Mouse (Mus musculus) lung, postnatal 0 days (tissue): ENCODE measurements around the gene Col20a1. TPM values are rescaled to one million over a fixed set of nuclear protein-coding genes. Genes with fewer than 3 reads are reported as not detected.
A peak's percentile ranks its signal among the peaks of the same experiment; 100 is the strongest.

Source experiments
- ATAC-seq: fragments of 200-750 bp; cut with Nextera tagmentation; 2 replicates; pipeline ENCODE4 v1.8.0; 2017; ENCODE audit warnings: moderate library complexity
- DNase-seq: peaks from one replicate; pipeline ENCODE4 v3.0.0-alpha.2; 2016; ENCODE audit warnings: low spot score
- H3K27ac ChIP-seq: fragments of 300-500 bp; sonication (generic); 2 replicates; pipeline ENCODE4 v1.5.1; 2014; ENCODE audit warnings: antibody characterized with exemption, mild to moderate bottlenecking, low read length, mixed read lengths
- H3K27me3 ChIP-seq: fragments of 300-500 bp; sonication (generic); replicated peaks from 2 replicates; pipeline ENCODE4 v1.6.1; 2014; ENCODE audit warnings: low read length, mixed read lengths; ENCODE audit not compliant: insufficient read depth
- H3K36me3 ChIP-seq: fragments of 300-500 bp; sonication (generic); 2 replicates; pipeline ENCODE4 v1.6.1; 2014; ENCODE audit warnings: low read length, mixed read lengths; ENCODE audit not compliant: insufficient read depth
- H3K4me1 ChIP-seq: fragments of 300-500 bp; sonication (generic); 2 replicates; pipeline ENCODE4 v1.6.1; 2014; ENCODE audit warnings: antibody characterized with exemption, low read depth, low read length, mixed read lengths; ENCODE audit not compliant: insufficient read depth
- H3K4me2 ChIP-seq: fragments of 300-500 bp; sonication (generic); replicated peaks from 2 replicates; pipeline ENCODE4 v1.6.1; 2014; ENCODE audit warnings: low read depth, mild to moderate bottlenecking, low read length, moderate library complexity, mixed read lengths
- H3K4me3 ChIP-seq: fragments of 300-500 bp; sonication (generic); 2 replicates; pipeline ENCODE4 v1.5.1; 2014; ENCODE audit warnings: low read depth, low read length
- H3K9ac ChIP-seq: fragments of 300-500 bp; sonication (generic); replicated peaks from 2 replicates; pipeline ENCODE4 v1.6.1; 2014; ENCODE audit warnings: low read depth, mild to moderate bottlenecking
- H3K9me3 ChIP-seq: fragments of 300-500 bp; sonication (generic); 2 replicates; pipeline ENCODE4 v1.6.1; 2016; ENCODE audit warnings: low read length, mixed read lengths
- CTCF ChIP-seq: IDR thresholded peaks from 2 replicates; pipeline ENCODE4 v1.5.1; 2016; ENCODE audit warnings: antibody characterized with exemption, mild to moderate bottlenecking
- EP300 ChIP-seq: IDR thresholded peaks from 2 replicates; pipeline ENCODE4 v1.6.1; 2016; ENCODE audit warnings: antibody characterized with exemption, mild to moderate bottlenecking, control low read depth
- WGBS: fragments of 180-500 bp; shearing (Covaris S2); extraction: QIAGEN DNeasy Blood & Tissue Kit; methylation state at CpG from one replicate; pipeline ENCODE4 v1.1.7; 2014; 5-methylcytosine and 5-hydroxymethylcytosine counted together
- polyA plus RNA-seq: library from polyadenylated mRNA; unstranded; fragments of >200 nt; fragmentation: Nextera tagmentation; extraction: Ambion mirVana; gene quantifications from 2 replicates; pipeline ENCODE4 v1.2.1, GENCODE M21; 2015

The Col20a1 gene
- polyA plus RNA-seq, 1 experiment from 2014 or later = 0.20 TPM

- ATAC-seq (no peak), DNase-seq (no peak)
- H3K9ac ChIP-seq = no peak overlapping the region
- H3K9me3 ChIP-seq = no peaks in the 10 kb centered on the region
- H3K4me2 ChIP-seq = no peak overlapping the region
- H3K36me3 ChIP-seq = no peaks in the 10 kb centered on the region
- H3K27ac ChIP-seq = no peak overlapping the region
- 75% methylated on average over 3 of the region's 3 CpGs for WGBS
- H3K4me1 ChIP-seq = no peaks in the 10 kb centered on the region
- H3K27me3 ChIP-seq = no peaks in the 10 kb centered on the region
- TF ChIP-seq EP300 (no peak), CTCF (no peak; the same call in 1 of the 2 replicates)
- no peak overlapping the region for H3K4me3 ChIP-seq
These were observed 2.1 kb downstream of the Col20a1 start for GRCm38 (mm10) chr2:180988347-180988913.

- no peak for ATAC-seq
- 69% methylated on average over 1 of the region's 1 CpGs for WGBS
- Histone ChIP-seq H3K27me3 (no peaks in the 10 kb centered on the region), H3K27ac (no peak overlapping the region), H3K4me1 (no peaks in the 10 kb centered on the region), H3K9ac (no peak overlapping the region), H3K4me2 (no peak overlapping the region), H3K9me3 (no peaks in the 10 kb centered on the region), H3K36me3 (no peaks in the 10 kb centered on the region), H3K4me3 (no peak overlapping the region)
- no peak for DNase-seq
- TF ChIP-seq CTCF (no peak), EP300 (no peak)
These were observed 2.6 kb downstream of the Col20a1 start for GRCm38 (mm10) chr2:180988948-180989347.

GRCm38 (mm10) chr2:180990347-180990746 lies 4.0 kb downstream of the Col20a1 start:
- Histone ChIP-seq H3K36me3 (no peaks in the 10 kb centered on the region), H3K9ac (no peak overlapping the region), H3K4me2 (no peak overlapping the region), H3K27me3 (no peaks in the 10 kb centered on the region), H3K9me3 (no peaks in the 10 kb centered on the region), H3K27ac (no peak overlapping the region), H3K4me3 (no peak overlapping the region), H3K4me1 (no peaks in the 10 kb centered on the region)
- ATAC-seq (no peak), DNase-seq (no peak)
- TF ChIP-seq CTCF (no peak), EP300 (no peak)
- 74% methylated on average over 4 of the region's 4 CpGs for WGBS

- ATAC-seq = no peak
- TF ChIP-seq EP300 (no peak), CTCF (no peak)
- Histone ChIP-seq H3K36me3 (no peaks in the 10 kb centered on the region), H3K27me3 (no peaks in the 10 kb centered on the region), H3K4me3 (no peak overlapping the region), H3K9me3 (no peaks in the 10 kb centered on the region), H3K27ac (no peak overlapping the region), H3K4me2 (no peak overlapping the region), H3K9ac (no peak overlapping the region), H3K4me1 (no peaks in the 10 kb centered on the region)
- no peak for DNase-seq
- 68% methylated on average over 2 of the region's 2 CpGs for WGBS
These were observed 8.0 kb downstream of the Col20a1 start for GRCm38 (mm10) chr2:180994360-180994759.

GRCm38 (mm10) chr2:180995457-180995856 lies 9.1 kb downstream of the Col20a1 start:
- no peak for DNase-seq
- no peak overlapping the region for H3K27ac ChIP-seq
- H3K9ac ChIP-seq = no peak overlapping the region
- 74% methylated on average over 4 of the region's 4 CpGs for WGBS
- no peak for ATAC-seq
- H3K4me2 ChIP-seq = no peak overlapping the region
- H3K4me1 ChIP-seq = no peaks in the 10 kb centered on the region
- H3K27me3 ChIP-seq = no peaks in the 10 kb centered on the region
- TF ChIP-seq CTCF (no peak), EP300 (no peak)
- no peaks in the 10 kb centered on the region for H3K36me3 ChIP-seq
- no peaks in the 10 kb centered on the region for H3K9me3 ChIP-seq
- no peak overlapping the region for H3K4me3 ChIP-seq

GRCm38 (mm10) chr2:180996436-180996835 lies 10.1 kb downstream of the Col20a1 start:
- Histone ChIP-seq H3K4me1 (no peaks in the 10 kb centered on the region), H3K27ac (no peak overlapping the region), H3K4me3 (no peak overlapping the region), H3K36me3 (no peaks in the 10 kb centered on the region), H3K9ac (no peak overlapping the region), H3K27me3 (no peaks in the 10 kb centered on the region), H3K9me3 (no peaks in the 10 kb centered on the region), H3K4me2 (no peak overlapping the region)
- peak; percentile 67 for DNase-seq
- 6% methylated on average over 5 of the region's 5 CpGs for WGBS
- ATAC-seq = peak; percentile 21; the same call in 1 of the 2 replicates
- TF ChIP-seq EP300 (no peak), CTCF (peak; percentile 92)

GRCm38 (mm10) chr2:180996905-180997304 lies 10.6 kb downstream of the Col20a1 start:
- no peak overlapping the region for H3K4me3 ChIP-seq
- ATAC-seq = no peak
- 54% methylated on average over 3 of the region's 3 CpGs for WGBS
- H3K27me3 ChIP-seq = no peaks in the 10 kb centered on the region
- no peak overlapping the region for H3K9ac ChIP-seq
- H3K4me1 ChIP-seq = no peaks in the 10 kb centered on the region
- no peaks in the 10 kb centered on the region for H3K36me3 ChIP-seq
- H3K27ac ChIP-seq = no peak overlapping the region
- DNase-seq = no peak
- no peak overlapping the region for H3K4me2 ChIP-seq
- TF ChIP-seq CTCF (no peak), EP300 (no peak)
- H3K9me3 ChIP-seq = no peaks in the 10 kb centered on the region
